Mouse (Mus musculus) liver, postnatal 0 days (tissue): ENCODE results near the gene Fut8.

Source experiments
- CTCF ChIP-seq: sonication (generic); IDR thresholded peaks from 2 replicates; pipeline ENCODE4 v1.5.1; 2016; ENCODE audit warnings: antibody characterized with exemption, low read depth
- EP300 ChIP-seq: IDR thresholded peaks from 2 replicates; pipeline ENCODE4 v1.6.1; 2016; ENCODE audit warnings: antibody characterized with exemption, low read depth, mild to moderate bottlenecking

- TF ChIP-seq CTCF (no peak), EP300 (no peak)
These were observed 86.2 kb downstream of the Fut8 start for GRCm38 (mm10) chr12:77324142-77324541.
